Mouse (Mus musculus) MEL (cell line): ENCODE measurements around the gene Slc6a1.

Experiments
- CHD2 ChIP-seq: IDR thresholded peaks from 2 replicates; pipeline ENCODE4 v1.6.1; 2011; ENCODE audit warnings: low read length, improper control_type of control experiment
- CTCF ChIP-seq, 3 experiments: IDR thresholded peaks in 2 of 3; conservative IDR thresholded peaks in 1 of 3; 2 replicates each; pipeline ENCODE4 v1.5.1; 2011 to 2012; ENCODE audit warnings: low read length in 3 of 3, low read depth in 2 of 3, mild to moderate bottlenecking in 2 of 3, improper control_type of control experiment in 1 of 3, inconsistent platforms in 1 of 3, mixed read lengths in 1 of 3, moderate library complexity in 1 of 3; ENCODE audit not compliant: control insufficient read depth in 1 of 3, insufficient read depth in 1 of 3, poor library complexity in 1 of 3, severe bottlenecking in 1 of 3
- ELF1 ChIP-seq: IDR thresholded peaks from 2 replicates; pipeline ENCODE4 v1.6.1; 2014; ENCODE audit warnings: low read depth, mild to moderate bottlenecking, inconsistent platforms, low read length, improper control_type of control experiment, moderate library complexity
- ETS1 ChIP-seq: IDR thresholded peaks from 2 replicates; pipeline ENCODE4 v1.6.1; 2012; ENCODE audit warnings: low read depth, mild to moderate bottlenecking, inconsistent platforms, low read length, improper control_type of control experiment, moderate library complexity
- GABPA ChIP-seq: IDR thresholded peaks from 2 replicates; pipeline ENCODE4 v1.6.1; 2012; ENCODE audit warnings: low read depth, mild to moderate bottlenecking, inconsistent platforms, low read length, improper control_type of control experiment, moderate library complexity
- HCFC1 ChIP-seq: IDR thresholded peaks from 2 replicates; pipeline ENCODE4 v1.6.1; 2012; ENCODE audit warnings: low read depth, mild to moderate bottlenecking, inconsistent platforms, low read length, improper control_type of control experiment, moderate library complexity
- MAFK ChIP-seq: IDR thresholded peaks from 2 replicates; pipeline ENCODE4 v1.6.1; 2011; ENCODE audit warnings: low read depth, mild to moderate bottlenecking, low read length, improper control_type of control experiment, borderline replicate concordance
- MAX ChIP-seq: IDR thresholded peaks from 2 replicates; pipeline ENCODE4 v1.6.1; 2011; ENCODE audit warnings: low read length, improper control_type of control experiment
- POLR2A ChIP-seq, 2 experiments: IDR thresholded peaks; 2 replicates each; pipeline ENCODE4 v1.6.1; 2011 to 2012; ENCODE audit warnings: low read length in 2 of 2, mild to moderate bottlenecking in 2 of 2, control low read depth in 1 of 2, improper control_type of control experiment in 1 of 2, low read depth in 1 of 2, moderate library complexity in 1 of 2; ENCODE audit not compliant: control insufficient read depth in 1 of 2, insufficient read depth in 1 of 2, poor library complexity in 1 of 2
- RAD21 ChIP-seq: IDR thresholded peaks from 2 replicates; pipeline ENCODE4 v1.6.1; 2011; ENCODE audit warnings: mild to moderate bottlenecking, low read depth, low read length, improper control_type of control experiment
- TAL1 ChIP-seq: IDR thresholded peaks from 2 replicates; pipeline ENCODE4 v1.6.1; 2012; ENCODE audit warnings: mild to moderate bottlenecking, inconsistent platforms, low read length, moderate library complexity, mixed read lengths
- USF1 ChIP-seq: IDR thresholded peaks from 2 replicates; pipeline ENCODE4 v1.6.1; 2014; ENCODE audit warnings: low read depth, mild to moderate bottlenecking, inconsistent platforms, low read length, improper control_type of control experiment, moderate library complexity
- ZC3H11A ChIP-seq: IDR thresholded peaks from 2 replicates; pipeline ENCODE4 v1.6.1; 2012; ENCODE audit warnings: low read depth, mild to moderate bottlenecking, inconsistent platforms, low read length, improper control_type of control experiment
- ZKSCAN1 ChIP-seq: IDR thresholded peaks from 2 replicates; pipeline ENCODE4 v1.6.1; 2012; ENCODE audit warnings: low read depth, mild to moderate bottlenecking, inconsistent platforms, low read length, improper control_type of control experiment, moderate library complexity

DNA sequence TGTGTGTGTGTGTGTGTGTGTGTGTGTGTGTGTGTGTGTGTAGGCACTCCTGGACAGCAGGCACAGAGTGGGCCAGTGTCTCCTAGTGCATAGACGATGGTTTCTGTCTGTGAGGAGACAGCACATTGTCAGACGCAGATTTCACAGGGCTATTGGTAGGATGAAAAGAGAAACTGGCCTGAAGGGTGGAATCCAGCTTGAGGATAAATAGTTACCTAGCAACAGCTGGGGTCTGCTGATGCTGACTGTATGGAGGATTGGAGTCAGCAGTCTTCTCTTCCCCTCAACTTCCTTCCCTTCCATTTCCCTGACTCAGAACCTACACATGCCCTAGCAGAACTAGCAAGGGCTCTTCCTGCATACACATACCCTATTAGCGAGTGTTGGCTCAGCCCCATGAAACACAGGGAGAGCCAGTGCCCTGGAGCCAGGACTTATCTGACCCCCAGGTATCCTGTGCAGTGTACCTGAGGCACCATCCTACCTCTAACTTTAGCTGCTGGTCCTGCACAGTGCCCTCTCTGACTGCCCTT lies 23.7 kb upstream of the Slc6a1 start:
- no peak for TF ChIP-seq USF1
- TF ChIP-seq POLR2A (IDR thresholded peaks at IDR 0.05; ENCODE audit: control insufficient read depth in 1 of 2, insufficient read depth in 1 of 2, low read depth in 1 of 2, low read length in 2 of 2, poor library complexity in 1 of 2) = no peak
- TF ChIP-seq ZKSCAN1 = no peak
- TF ChIP-seq ETS1 = no peak
- TF ChIP-seq GABPA = no peak
- no peak for TF ChIP-seq ZC3H11A
- no peak for TF ChIP-seq CTCF (IDR thresholded peaks at IDR 0.05 in 2 of 3, conservative IDR thresholded peaks at IDR 0.05 in 1 of 3; ENCODE audit: control insufficient read depth in 1 of 3, insufficient read depth in 1 of 3, low read depth in 2 of 3, low read length in 3 of 3, poor library complexity in 1 of 3, severe bottlenecking in 1 of 3)
- TF ChIP-seq MAX = no peak
- no peak for TF ChIP-seq RAD21
- no peak for TF ChIP-seq MAFK
- no peak for TF ChIP-seq ELF1
- TF ChIP-seq CHD2 = no peak
- TF ChIP-seq TAL1 = no peak
- TF ChIP-seq HCFC1 = no peak
